Mouse (Mus musculus) MEL (cell line): ENCODE measurements around the gene Trim38. TPM values are rescaled to one million over a fixed set of nuclear protein-coding genes. Genes with fewer than 3 reads are reported as not detected.
A peak's percentile ranks its signal among the peaks of the same experiment; 100 is the strongest.

ENCODE experiments used
- DNase-seq: peaks from one replicate; pipeline ENCODE4 v3.0.0; 2011; ENCODE audit warnings: low read depth, low spot score
- H3K27ac ChIP-seq: 2 replicates; pipeline ENCODE4 v1.5.1; 2012; ENCODE audit warnings: low read depth, mild to moderate bottlenecking, control low read depth, low read length, moderate library complexity; ENCODE audit not compliant: control insufficient read depth
- H3K27me3 ChIP-seq, 2 experiments: fragments of 150-350 bp in 1 of 2; sonication (generic) in 1 of 2; 2 replicates each; pipeline ENCODE4 v1.6.1; 2012; ENCODE audit warnings: low read length in 2 of 2, mild to moderate bottlenecking in 2 of 2, improper control_type of control experiment in 1 of 2, moderate library complexity in 1 of 2; ENCODE audit not compliant: insufficient read depth in 2 of 2, control insufficient read depth in 1 of 2
- H3K36me3 ChIP-seq, 2 experiments: 2 replicates each; pipeline ENCODE4 v1.6.1; 2012 to 2014; ENCODE audit warnings: low read length in 2 of 2, improper control_type of control experiment in 1 of 2, inconsistent platforms in 1 of 2, mild to moderate bottlenecking in 1 of 2; ENCODE audit not compliant: insufficient read depth in 2 of 2, control insufficient read depth in 1 of 2
- H3K4me1 ChIP-seq, 2 experiments: fragments of 150-350 bp in 1 of 2; sonication (generic) in 1 of 2; 2 replicates each; pipeline ENCODE4 v1.6.1; 2012; ENCODE audit warnings: low read length in 2 of 2, improper control_type of control experiment in 1 of 2, mild to moderate bottlenecking in 1 of 2; ENCODE audit not compliant: insufficient read depth in 2 of 2, control insufficient read depth in 1 of 2
- H3K4me3 ChIP-seq, 2 experiments: fragments of 150-350 bp in 1 of 2; sonication (generic) in 1 of 2; 2 replicates each; pipeline ENCODE4 v1.5.1; 2012; ENCODE audit warnings: low read depth in 2 of 2, low read length in 2 of 2, mild to moderate bottlenecking in 2 of 2, moderate library complexity in 2 of 2, control low read depth in 1 of 2, improper control_type of control experiment in 1 of 2; ENCODE audit not compliant: control insufficient read depth in 1 of 2, insufficient read depth in 1 of 2
- H3K79me2 ChIP-seq: 2 replicates; pipeline ENCODE4 v1.6.1; 2012; ENCODE audit warnings: mild to moderate bottlenecking, low read length, moderate library complexity; ENCODE audit not compliant: control insufficient read depth, poor library complexity, insufficient read depth
- H3K9ac ChIP-seq: 2 replicates; pipeline ENCODE4 v1.6.1; 2012; ENCODE audit warnings: low read depth, mild to moderate bottlenecking, control low read depth, low read length, moderate library complexity; ENCODE audit not compliant: control insufficient read depth, poor library complexity, severe bottlenecking
- H3K9me3 ChIP-seq: fragments of 150-350 bp; sonication (generic); replicated peaks from 2 replicates; pipeline ENCODE4 v1.6.1; 2012; ENCODE audit warnings: mild to moderate bottlenecking, low read length, improper control_type of control experiment, moderate library complexity; ENCODE audit not compliant: insufficient read depth
- BHLHE40 ChIP-seq: IDR thresholded peaks from 2 replicates; pipeline ENCODE4 v1.6.1; 2012; ENCODE audit warnings: low read depth, mild to moderate bottlenecking, inconsistent platforms, low read length, improper control_type of control experiment, borderline replicate concordance
- CHD2 ChIP-seq: IDR thresholded peaks from 2 replicates; pipeline ENCODE4 v1.6.1; 2011; ENCODE audit warnings: low read length, improper control_type of control experiment
- CTCF ChIP-seq, 3 experiments: IDR thresholded peaks in 2 of 3; conservative IDR thresholded peaks in 1 of 3; 2 replicates each; pipeline ENCODE4 v1.5.1; 2011 to 2012; ENCODE audit warnings: low read length in 3 of 3, low read depth in 2 of 3, mild to moderate bottlenecking in 2 of 3, improper control_type of control experiment in 1 of 3, inconsistent platforms in 1 of 3, mixed read lengths in 1 of 3, moderate library complexity in 1 of 3; ENCODE audit not compliant: control insufficient read depth in 1 of 3, insufficient read depth in 1 of 3, poor library complexity in 1 of 3, severe bottlenecking in 1 of 3
- E2F4 ChIP-seq: IDR thresholded peaks from 2 replicates; pipeline ENCODE4 v1.6.1; 2011; ENCODE audit warnings: low read depth, low read length, improper control_type of control experiment, borderline replicate concordance
- ETS1 ChIP-seq: IDR thresholded peaks from 2 replicates; pipeline ENCODE4 v1.6.1; 2012; ENCODE audit warnings: low read depth, mild to moderate bottlenecking, inconsistent platforms, low read length, improper control_type of control experiment, moderate library complexity
- GATA1 ChIP-seq: IDR thresholded peaks from 2 replicates; pipeline ENCODE4 v1.6.1; 2011; ENCODE audit warnings: low read depth, low read length, improper control_type of control experiment
- HCFC1 ChIP-seq: IDR thresholded peaks from 2 replicates; pipeline ENCODE4 v1.6.1; 2012; ENCODE audit warnings: low read depth, mild to moderate bottlenecking, inconsistent platforms, low read length, improper control_type of control experiment, moderate library complexity
- MAFK ChIP-seq: IDR thresholded peaks from 2 replicates; pipeline ENCODE4 v1.6.1; 2011; ENCODE audit warnings: low read depth, mild to moderate bottlenecking, low read length, improper control_type of control experiment, borderline replicate concordance
- MAX ChIP-seq: IDR thresholded peaks from 2 replicates; pipeline ENCODE4 v1.6.1; 2011; ENCODE audit warnings: low read length, improper control_type of control experiment
- MYC ChIP-seq: IDR thresholded peaks from 2 replicates; pipeline ENCODE4 v1.6.1; 2011; ENCODE audit warnings: low read depth, mild to moderate bottlenecking, low read length, improper control_type of control experiment, moderate library complexity
- POLR2A ChIP-seq, 2 experiments: IDR thresholded peaks; 2 replicates each; pipeline ENCODE4 v1.6.1; 2011 to 2012; ENCODE audit warnings: low read length in 2 of 2, mild to moderate bottlenecking in 2 of 2, control low read depth in 1 of 2, improper control_type of control experiment in 1 of 2, low read depth in 1 of 2, moderate library complexity in 1 of 2; ENCODE audit not compliant: control insufficient read depth in 1 of 2, insufficient read depth in 1 of 2, poor library complexity in 1 of 2
- POLR2AphosphoS2 ChIP-seq: IDR thresholded peaks from 2 replicates; pipeline ENCODE4 v1.6.1; 2011; ENCODE audit warnings: low read length, improper control_type of control experiment
- POLR2AphosphoS5 ChIP-seq: IDR thresholded peaks from 2 replicates; pipeline ENCODE4 v1.6.1; 2012; ENCODE audit warnings: low read depth, borderline replicate concordance, mild to moderate bottlenecking, inconsistent platforms, low read length, moderate library complexity, mixed read lengths
- RAD21 ChIP-seq: IDR thresholded peaks from 2 replicates; pipeline ENCODE4 v1.6.1; 2011; ENCODE audit warnings: mild to moderate bottlenecking, low read depth, low read length, improper control_type of control experiment
- RCOR1 ChIP-seq: IDR thresholded peaks from 2 replicates; pipeline ENCODE4 v1.6.1; 2012; ENCODE audit warnings: low read depth, mild to moderate bottlenecking, inconsistent platforms, low read length, improper control_type of control experiment
- SIN3A ChIP-seq: IDR thresholded peaks from 2 replicates; pipeline ENCODE4 v1.6.1; 2012; ENCODE audit warnings: low read length, improper control_type of control experiment, inconsistent platforms
- SMC3 ChIP-seq: IDR thresholded peaks from 2 replicates; pipeline ENCODE4 v1.6.1; 2011; ENCODE audit warnings: low read depth, low read length, improper control_type of control experiment
- TBP ChIP-seq: IDR thresholded peaks from 2 replicates; pipeline ENCODE4 v1.8.0; 2011; ENCODE audit warnings: low read depth, low read length, improper control_type of control experiment
- TCF12 ChIP-seq: IDR thresholded peaks from 2 replicates; pipeline ENCODE4 v1.6.1; 2014; ENCODE audit warnings: low read depth, mild to moderate bottlenecking, inconsistent platforms, low read length, improper control_type of control experiment, moderate library complexity
- UBTF ChIP-seq: IDR thresholded peaks from 2 replicates; pipeline ENCODE4 v1.6.1; 2012; ENCODE audit warnings: low read depth, mild to moderate bottlenecking, inconsistent platforms, low read length, improper control_type of control experiment, moderate library complexity, borderline replicate concordance; ENCODE audit not compliant: insufficient read depth
- ZKSCAN1 ChIP-seq: IDR thresholded peaks from 2 replicates; pipeline ENCODE4 v1.6.1; 2012; ENCODE audit warnings: low read depth, mild to moderate bottlenecking, inconsistent platforms, low read length, improper control_type of control experiment, moderate library complexity
- ZMIZ1 ChIP-seq: IDR thresholded peaks from 2 replicates; pipeline ENCODE4 v1.6.1; 2012; ENCODE audit warnings: low read depth, mild to moderate bottlenecking, inconsistent platforms, low read length, improper control_type of control experiment, moderate library complexity
- ZNF384 ChIP-seq: IDR thresholded peaks from 2 replicates; pipeline ENCODE4 v1.6.1; 2012; ENCODE audit warnings: low read depth, mild to moderate bottlenecking, inconsistent platforms, low read length, improper control_type of control experiment
- polyA plus RNA-seq, 2 experiments: library from polyadenylated mRNA; stranded (reverse) in 1 of 2; unstranded in 1 of 2; fragments of >175 nt in 1 of 2; fragments of >200 nt in 1 of 2; gene quantifications; 2 replicates each; pipeline versions ENCODE4 v1.2.1 to v1.2.4; 2012; ENCODE audit warnings: low replicate concordance in 2 of 2, low read depth in 1 of 2; ENCODE audit not compliant: insufficient read length in 2 of 2, insufficient read depth in 1 of 2, missing spikeins in 1 of 2
- total RNA-seq: library from RNA; depleted of rRNA; stranded (reverse); fragments of 300-350 nt; gene quantifications from 2 replicates; pipeline ENCODE4 v1.2.3, GENCODE M21; 2012

Trim38 gene
- total and polyA plus RNA-seq, 3 experiments, result not detected

DNA sequence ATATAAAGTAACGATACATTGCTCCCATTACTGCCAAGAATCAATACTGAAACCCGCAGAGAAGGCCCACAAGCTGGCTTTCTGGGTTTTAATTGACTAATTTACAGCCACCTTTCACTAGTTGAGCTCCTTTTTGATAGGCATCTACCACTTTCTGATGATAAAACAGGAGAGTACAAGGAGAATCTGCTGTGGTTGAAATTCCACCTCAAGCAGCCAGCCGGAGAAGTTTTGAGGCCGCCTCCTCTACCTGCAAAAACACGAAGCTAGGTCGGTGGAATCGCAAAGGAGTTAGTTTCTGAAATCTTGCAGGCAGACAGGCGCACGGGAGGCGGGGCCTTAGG lies 6.5 kb upstream of the Trim38 start:
- no peaks in the 10 kb centered on the region for H3K27me3 ChIP-seq
- no peaks in the 10 kb centered on the region; the same call in 1 of the 2 replicates for H3K79me2 ChIP-seq
- H3K27ac ChIP-seq, result peak overlapping the region; percentile 98
- no peak for DNase-seq
- H3K36me3 ChIP-seq, result peaks cover 0 to 35% of the 10 kb centered on the region in 2 experiments; a peak in 2 of 4 replicates
- peaks cover 2 to 13% of the 10 kb centered on the region in 2 experiments; a peak in 3 of 4 replicates for H3K4me1 ChIP-seq
- peak overlapping the region; percentile 72 for H3K9ac ChIP-seq
- no peaks in the 10 kb centered on the region for H3K9me3 ChIP-seq
- peak overlapping the region; percentile 4 to 33 for H3K4me3 ChIP-seq
- no peak for TF ChIP-seq HCFC1
- TF ChIP-seq SIN3A, result no peak
- TF ChIP-seq E2F4, result no peak
- no peak for TF ChIP-seq TCF12
- TF ChIP-seq ZMIZ1, result no peak
- TF ChIP-seq ETS1, result no peak
- no peak for TF ChIP-seq BHLHE40
- TF ChIP-seq ZKSCAN1, result no peak
- TF ChIP-seq MYC, result no peak
- TF ChIP-seq UBTF, result no peak
- TF ChIP-seq GATA1, result no peak

DNA sequence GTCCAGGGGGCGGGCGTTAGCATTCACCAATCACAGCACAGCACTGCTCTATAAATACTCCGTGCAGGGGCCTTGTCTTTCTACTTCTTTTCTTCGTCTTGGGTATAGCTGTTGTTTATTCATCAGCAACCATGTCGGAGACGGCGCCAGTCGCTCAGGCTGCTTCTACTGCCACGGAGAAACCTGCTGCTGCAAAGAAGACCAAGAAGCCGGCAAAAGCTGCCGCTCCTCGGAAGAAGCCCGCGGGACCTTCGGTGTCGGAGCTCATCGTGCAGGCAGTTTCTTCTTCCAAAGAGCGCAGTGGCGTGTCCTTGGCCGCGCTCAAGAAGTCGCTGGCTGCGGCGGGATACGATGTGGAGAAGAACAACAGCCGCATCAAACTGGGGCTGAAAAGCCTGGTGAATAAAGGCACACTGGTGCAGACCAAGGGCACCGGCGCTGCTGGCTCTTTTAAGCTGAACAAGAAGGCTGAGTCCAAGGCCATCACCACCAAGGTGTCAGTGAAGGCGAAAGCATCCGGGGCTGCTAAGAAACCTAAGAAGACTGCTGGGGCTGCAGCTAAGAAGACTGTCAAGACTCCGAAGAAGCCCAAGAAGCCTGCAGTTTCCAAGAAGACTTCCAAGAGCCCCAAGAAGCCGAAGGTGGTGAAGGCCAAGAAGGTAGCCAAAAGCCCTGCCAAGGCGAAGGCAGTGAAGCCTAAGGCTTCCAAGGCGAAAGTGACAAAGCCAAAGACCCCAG lies 6.0 kb upstream of the Trim38 start, which contains the start of gene Hist1h1a:
Hist1h1a (plus strand) TSS at position 81 of the 738 bp plus-strand sequence.
- Histone ChIP-seq H3K4me3 (peak within 1 kb of the TSS; percentile 5 to 41), H3K27me3 (no peaks in the 10 kb centered on the region), H3K36me3 (peaks cover 0 to 35% of the 10 kb centered on the region in 2 experiments; a peak in 2 of 4 replicates), H3K27ac (peak within 1 kb of the TSS; percentile 98), H3K9me3 (no peaks in the 10 kb centered on the region), H3K9ac (peak within 1 kb of the TSS; percentile 85), H3K79me2 (no peaks in the 10 kb centered on the region; the same call in 1 of the 2 replicates), H3K4me1 (peaks cover 4 to 18% of the 10 kb centered on the region in 2 experiments)
- peak; percentile 95 for DNase-seq
- TF ChIP-seq CTCF (IDR thresholded peaks at IDR 0.05 in 2 of 3, conservative IDR thresholded peaks at IDR 0.05 in 1 of 3; ENCODE audit: control insufficient read depth in 1 of 3, insufficient read depth in 1 of 3, low read depth in 2 of 3, low read length in 3 of 3, poor library complexity in 1 of 3, severe bottlenecking in 1 of 3), result 0 out of 6 replicates have a peak, but pooled peaks of 1 of the 3 experiments have one; percentile 8
- TF ChIP-seq UBTF, result peak; percentile 99
- TF ChIP-seq RAD21, result no peak
- no peak for TF ChIP-seq MAFK
- TF ChIP-seq CHD2, result no peak
- TF ChIP-seq GATA1, result no peak
- TF ChIP-seq POLR2AphosphoS2, result no peak
- TF ChIP-seq SIN3A, result no peak
- TF ChIP-seq TBP, result peak; percentile 99
- TF ChIP-seq POLR2A (IDR thresholded peaks at IDR 0.05; ENCODE audit: control insufficient read depth in 1 of 2, insufficient read depth in 1 of 2, low read depth in 1 of 2, low read length in 2 of 2, poor library complexity in 1 of 2), result peak; percentile 95 to 99
- TF ChIP-seq POLR2AphosphoS5, result peak; percentile 98; the same call in 1 of the 2 replicates
- TF ChIP-seq RCOR1, result no peak
- no peak for TF ChIP-seq MAX
- TF ChIP-seq ZNF384, result no peak
- no peak for TF ChIP-seq ZKSCAN1
- no peak for TF ChIP-seq SMC3
